Mouse (Mus musculus) left cerebral cortex, postnatal 4 days (tissue): ENCODE measurements around the gene Sft2d2. TPM values are rescaled to one million over a fixed set of nuclear protein-coding genes. Genes with fewer than 3 reads are reported as not detected.

Experiments used
- DNase-seq: peaks from one replicate; pipeline ENCODE4 v3.0.0-alpha.2; 2022
- intact Hi-C: fragments of 180-260 bp; cut with DNase I; formaldehyde crosslinking; loops from one replicate; pipeline ENCODE4 v1.15.1; 2025
- total RNA-seq, 2 experiments: library from RNA; stranded (reverse); gene quantifications; 2 replicates each; pipeline ENCODE4 v1.2.3; 2021

The Sft2d2 gene
- total RNA-seq: 1 to 10 TPM; 5.4 to 5.9 TPM

- intact Hi-C loops: no loop called here
- peak; percentile 87 for DNase-seq
Observed at GRCm38 (mm10) chr1:165193880-165194661, at the start of gene Sft2d2. Gene Sft2d2, minus strand, starts transcription at chr1:165194438.

- intact Hi-C loops: loop anchor here (5.0 to 10.0 kb wide), 2 partner anchors 86 to 228 kb away; partner anchors contain the start of genes Dcaf6 and Mpc2
- peak; percentile 97 for DNase-seq
Observed at GRCm38 (mm10) chr1:165236321-165237298, 42.4 kb upstream of the Sft2d2 start, which contains the start of gene Tiprl. Gene Tiprl, minus strand, starts transcription at chr1:165236996.

GRCm38 (mm10) chr1:165235846-165236245, 41.6 kb upstream of the Sft2d2 start:
- no peak for DNase-seq
- intact Hi-C loops: loop anchor here (5.0 to 10.0 kb wide), 2 partner anchors 86 to 229 kb away; partner anchors contain the start of genes Dcaf6 and Mpc2

DNA sequence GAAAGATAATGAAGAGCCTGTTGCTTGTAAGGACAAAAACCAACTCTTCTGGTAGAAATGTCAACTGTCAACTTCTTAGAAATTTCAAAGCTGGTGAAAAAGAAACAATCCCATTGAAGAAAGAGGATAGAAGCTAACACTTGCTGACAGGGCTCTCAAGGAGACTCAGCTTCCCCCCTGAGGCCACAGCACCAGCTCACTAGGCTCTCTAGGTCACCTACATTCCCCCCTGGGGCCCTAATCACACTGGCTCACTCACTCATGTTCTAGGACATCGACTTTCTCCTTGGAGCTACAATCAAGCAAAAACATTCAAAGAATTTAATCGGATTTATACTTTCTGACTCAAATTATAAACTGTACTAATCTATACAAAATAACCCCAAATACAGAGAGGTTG, 39.6 kb upstream of the Sft2d2 start:
- DNase-seq: no peak
- intact Hi-C loops: loop anchor here (10.0 kb wide), 1 partner anchor 231 kb away; the partner anchor contains the start of genes Dcaf6 and Mpc2

- DNase-seq: no peak
- intact Hi-C loops: loop anchor here (10.0 kb wide), 1 partner anchor 234 kb away; the partner anchor contains the start of genes Dcaf6 and Mpc2
Observed at GRCm38 (mm10) chr1:165230691-165231090, 36.5 kb upstream of the Sft2d2 start.

DNA sequence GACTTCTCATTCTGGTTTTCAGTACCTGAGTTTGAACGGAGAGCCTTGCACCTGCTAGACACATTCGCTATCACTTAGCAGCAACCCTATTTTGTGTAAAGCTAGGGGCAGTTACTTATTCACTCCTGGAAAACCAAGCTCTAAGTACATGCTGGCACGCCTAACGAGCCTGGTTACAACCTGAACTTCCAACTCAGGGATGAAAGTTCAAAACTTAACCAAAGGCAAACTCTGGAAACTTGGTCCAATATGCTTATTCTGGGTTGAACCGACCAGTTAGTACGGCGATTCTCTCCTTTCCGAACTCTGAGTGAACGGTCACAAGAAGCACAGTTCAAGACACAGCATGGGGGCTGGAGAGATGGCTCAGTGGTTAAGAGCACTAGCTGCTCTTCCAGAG, 35.3 kb upstream of the Sft2d2 start:
- DNase-seq: no peak
- intact Hi-C loops: no loop called here

DNA sequence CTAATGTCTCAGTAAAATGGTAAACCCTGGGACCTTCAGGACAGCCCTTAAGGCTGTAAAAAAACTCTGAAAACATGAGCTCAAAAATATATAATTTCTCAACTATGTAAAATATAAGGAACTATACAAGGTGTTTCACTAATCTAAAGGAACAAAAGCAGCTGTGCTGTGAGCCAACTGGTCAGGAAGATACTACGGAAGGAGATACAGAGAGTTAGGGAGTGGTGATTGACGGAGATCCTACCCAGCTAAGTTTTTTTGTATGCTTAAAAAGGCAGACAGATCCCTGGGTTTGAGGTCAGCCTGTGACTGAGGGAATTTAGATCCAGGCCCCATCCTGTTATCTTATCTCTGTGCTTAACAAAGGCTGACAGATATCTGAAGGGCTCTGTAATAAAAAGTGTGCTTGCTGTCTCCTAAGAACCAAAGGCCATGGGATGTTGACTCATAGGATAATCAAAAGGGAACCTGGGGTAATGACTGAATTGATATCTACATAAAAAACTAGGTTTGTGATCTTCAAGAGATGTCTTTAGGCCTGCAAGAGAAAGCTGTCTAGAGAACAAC, 22.9 kb upstream of the Sft2d2 start:
- intact Hi-C loops: no loop called here

DNA sequence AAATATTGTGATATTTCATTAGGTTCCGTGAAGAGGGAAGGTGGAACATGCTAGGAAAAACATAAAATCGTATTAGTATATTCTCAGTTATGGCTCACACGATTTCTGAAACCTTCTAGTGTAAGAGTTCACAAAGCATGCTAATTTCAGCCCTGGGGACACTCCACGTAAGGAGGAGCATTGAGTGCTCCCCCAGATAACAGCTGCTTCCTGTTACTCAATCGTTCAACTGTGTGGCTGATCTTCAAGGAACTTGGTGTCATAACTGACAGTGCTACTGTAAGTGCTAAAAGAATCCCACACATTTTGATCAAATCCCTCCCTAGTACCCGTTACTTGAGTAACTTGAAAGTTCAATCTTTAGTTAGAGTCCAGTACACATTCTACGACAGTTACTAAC, 21.6 kb upstream of the Sft2d2 start:
- DNase-seq: no peak
- intact Hi-C loops: no loop called here

More for the DNA sequence above, 22.9 kb upstream of the Sft2d2 start:
- no peak for DNase-seq

DNA sequence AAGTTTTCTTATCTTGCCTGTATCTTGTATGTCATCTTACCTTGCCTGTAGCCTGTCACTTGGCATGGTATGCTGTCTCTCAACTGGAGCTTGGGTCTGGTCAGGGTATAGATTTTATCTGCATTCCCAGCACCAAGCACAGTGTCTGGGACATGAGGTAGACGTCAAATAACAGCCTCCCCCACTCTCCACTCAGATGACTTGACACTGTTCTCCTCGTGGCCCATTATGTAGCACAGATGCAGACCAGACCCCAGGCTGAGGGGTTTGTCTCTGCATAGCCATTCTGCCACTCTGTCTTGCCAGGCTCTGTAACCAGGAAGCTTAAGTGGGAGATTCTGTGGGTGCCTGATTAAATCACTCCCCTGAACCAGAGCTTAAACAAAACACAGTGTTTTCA, 11.4 kb upstream of the Sft2d2 start:
- intact Hi-C loops: no loop called here
- DNase-seq: no peak

DNA sequence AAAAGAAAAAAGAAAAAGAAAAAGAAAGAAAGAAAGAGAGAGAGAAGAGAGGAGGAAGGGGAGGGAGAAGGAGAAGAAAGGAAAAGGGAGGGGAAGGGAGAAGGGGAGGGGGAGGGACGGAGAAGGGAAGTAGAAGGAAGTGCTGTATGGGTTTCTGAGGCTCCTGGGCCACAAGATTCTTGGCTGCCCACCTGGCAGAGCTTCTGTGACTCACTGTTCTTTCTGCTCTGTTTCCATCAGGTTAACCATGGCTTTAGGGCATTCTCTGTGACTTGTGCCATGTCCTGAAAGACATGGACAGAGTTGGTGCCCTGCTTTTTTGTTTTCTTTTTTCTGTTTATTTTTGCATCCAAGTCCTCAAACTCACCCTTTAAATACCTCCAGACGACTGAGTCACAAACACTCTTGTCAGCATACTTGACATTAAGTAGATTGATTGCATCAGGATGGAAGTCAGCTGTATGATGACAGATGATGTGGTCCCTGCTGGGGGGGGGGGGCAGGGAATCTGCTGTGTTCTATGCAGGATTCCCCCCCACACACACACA, 9.3 kb upstream of the Sft2d2 start:
- intact Hi-C loops: no loop called here
- no peak for DNase-seq

DNA sequence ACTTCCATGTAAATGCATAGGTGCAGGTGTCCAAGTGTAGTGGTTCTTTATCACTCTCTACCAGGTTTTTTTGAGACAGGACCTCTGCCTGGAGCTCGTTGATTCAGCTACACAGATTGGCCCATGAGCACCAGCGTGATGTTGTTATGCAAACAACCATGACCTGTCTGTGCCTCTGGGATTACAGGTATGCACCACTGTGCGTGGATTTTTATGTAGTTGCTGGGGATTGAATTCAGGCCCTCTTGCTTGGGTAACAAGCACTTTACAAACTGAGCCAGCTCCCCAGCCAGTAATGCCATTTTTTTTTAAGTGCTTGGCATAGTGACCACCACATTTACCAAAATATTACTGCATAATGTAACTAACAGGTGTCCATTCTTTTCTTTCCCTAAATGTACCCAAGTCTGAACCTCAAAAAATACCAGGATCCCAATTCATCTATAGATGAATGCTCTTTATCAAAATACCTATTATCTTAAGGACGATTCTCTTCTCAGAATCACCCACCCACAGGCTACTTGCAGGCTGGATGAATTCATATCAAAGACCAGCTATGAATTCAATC, 7.3 kb upstream of the Sft2d2 start:
- no peak for DNase-seq
- intact Hi-C loops: no loop called here

DNA sequence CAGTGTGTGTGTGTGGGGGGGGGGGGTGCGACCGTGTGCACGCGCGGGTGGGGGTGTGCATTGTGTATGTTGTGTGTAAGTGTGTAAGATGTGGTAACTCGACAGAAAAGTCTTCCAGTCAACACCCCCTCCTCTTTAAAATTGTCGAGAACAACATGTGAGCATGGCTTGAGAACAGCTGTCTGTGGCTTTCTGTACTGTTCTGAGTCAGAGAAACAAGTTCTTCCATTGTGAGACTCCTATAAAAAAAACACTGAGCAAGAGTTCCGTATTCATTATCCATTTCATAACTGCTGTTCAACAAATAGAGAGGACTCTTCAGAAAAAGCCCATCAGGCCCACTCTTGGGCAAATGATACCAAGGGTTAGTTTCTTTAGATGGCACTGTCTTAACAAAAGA, 6.5 kb upstream of the Sft2d2 start:
- intact Hi-C loops: no loop called here
- no peak for DNase-seq

GRCm38 (mm10) chr1:165199639-165200038, 5.4 kb upstream of the Sft2d2 start:
- intact Hi-C loops: no loop called here

DNA sequence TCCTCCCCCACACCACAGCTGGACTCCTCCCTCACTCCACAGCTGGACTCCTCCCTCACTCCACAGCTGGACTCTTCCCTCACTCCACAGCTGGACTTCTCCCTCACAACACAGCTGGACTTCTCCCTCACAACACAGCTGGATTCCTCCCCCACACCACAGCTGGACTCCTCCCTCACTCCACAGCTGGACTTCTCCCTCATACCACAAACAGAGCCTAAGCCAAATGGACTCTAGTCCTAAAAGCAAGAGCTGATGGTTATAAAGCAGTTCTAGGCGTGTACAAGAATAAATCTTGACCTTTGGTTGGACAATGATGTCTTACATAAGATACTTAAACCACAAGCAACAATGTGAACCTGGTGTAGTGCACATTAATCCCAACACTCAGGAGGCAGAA, 4.7 kb upstream of the Sft2d2 start:
- intact Hi-C loops: no loop called here
- no peak for DNase-seq

More at GRCm38 (mm10) chr1:165199639-165200038, 5.4 kb upstream of the Sft2d2 start:
- no peak for DNase-seq

- DNase-seq: no peak
- intact Hi-C loops: no loop called here
Observed at GRCm38 (mm10) chr1:165197875-165198274, 3.6 kb upstream of the Sft2d2 start.

DNA sequence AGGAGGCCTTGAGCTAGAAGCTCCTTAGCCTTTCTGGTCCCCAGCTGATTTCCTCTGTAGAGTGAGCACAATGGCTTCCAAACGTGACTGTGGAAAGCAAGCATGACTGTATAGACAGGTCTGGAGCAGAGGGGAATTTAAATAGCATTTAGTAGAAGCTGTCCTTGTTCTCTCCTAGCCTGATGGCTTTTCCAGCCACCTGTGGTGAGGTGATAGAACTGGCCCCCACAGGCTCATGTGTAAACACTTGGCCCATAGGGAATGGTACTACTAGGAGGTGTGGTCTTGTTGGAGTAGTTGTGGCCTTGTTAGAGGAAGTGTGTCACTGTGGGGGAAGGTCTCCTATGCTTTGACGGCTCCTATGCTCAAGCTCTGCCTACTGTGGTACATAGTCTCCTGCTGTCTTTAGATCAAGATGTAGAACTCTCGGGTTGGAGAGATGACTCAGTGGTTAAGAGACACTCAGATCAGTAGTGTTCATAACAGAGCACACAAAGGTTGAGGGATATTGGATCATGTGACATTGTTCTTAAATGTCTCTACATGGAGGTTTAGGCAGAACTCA, 1.2 kb upstream of the Sft2d2 start:
- intact Hi-C loops: no loop called here
- no peak for DNase-seq

- intact Hi-C loops: no loop called here
- no peak for DNase-seq
Observed at GRCm38 (mm10) chr1:165194662-165195013, 400 bp upstream of the Sft2d2 start.

GRCm38 (mm10) chr1:165193426-165193825, 812 bp downstream of the Sft2d2 start:
- no peak for DNase-seq
- intact Hi-C loops: no loop called here

DNA sequence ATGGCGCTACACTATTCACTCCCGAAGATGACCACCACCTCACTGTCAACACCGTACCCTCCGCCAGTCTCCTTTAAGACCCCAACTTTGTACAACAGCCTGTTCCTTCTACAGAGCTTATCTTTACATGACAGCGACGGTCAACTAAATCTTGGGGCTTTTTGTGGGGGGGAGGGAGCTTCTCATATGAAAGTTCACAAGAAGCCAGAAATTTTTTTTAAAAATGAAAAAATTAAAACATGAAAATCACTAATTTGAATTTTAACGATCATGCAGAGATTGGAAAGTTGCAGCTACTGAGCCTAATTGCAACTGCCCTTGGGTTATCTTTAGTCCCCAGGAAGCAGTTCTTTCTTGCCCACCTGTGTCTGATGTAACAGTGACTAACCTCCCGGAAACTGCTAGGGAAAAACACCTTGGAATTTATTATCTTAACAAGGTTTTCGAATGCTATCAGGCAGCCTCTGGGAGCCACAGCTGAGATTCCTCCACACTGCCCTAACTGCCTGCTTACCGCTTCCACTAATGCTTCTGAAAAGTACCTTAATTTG, 1.4 kb downstream of the Sft2d2 start:
- intact Hi-C loops: no loop called here
- no peak for DNase-seq

GRCm38 (mm10) chr1:165192102-165192501, 2.1 kb downstream of the Sft2d2 start:
- intact Hi-C loops: no loop called here
- DNase-seq: no peak
